11 mouse cellular contexts compared by ENCODE assay signal in the genomic region with DNA sequence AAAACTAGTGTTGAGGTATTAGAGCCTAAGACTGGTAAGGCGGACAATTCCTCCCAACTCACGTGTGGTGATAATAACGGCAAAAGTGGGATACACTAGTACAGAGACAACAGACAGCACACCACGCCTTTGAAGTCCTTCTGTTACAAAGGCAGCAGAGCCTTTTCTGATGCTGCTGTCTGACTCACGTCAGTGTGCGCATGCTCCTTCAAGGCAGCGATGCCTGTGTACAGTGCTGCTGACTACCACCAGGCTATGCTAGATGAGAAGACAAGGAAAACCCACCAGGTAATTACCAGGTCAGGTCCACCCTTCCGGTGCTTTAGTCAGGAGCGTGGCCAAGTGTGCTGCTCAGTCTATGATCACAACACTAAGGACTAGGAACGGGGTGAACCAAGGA. TPM values are rescaled to one million over a fixed set of nuclear protein-coding genes. Genes with fewer than 3 reads are reported as not detected.
A peak's percentile ranks its signal among the peaks of the same experiment; 100 is the strongest.
DNase-seq lines count a peak whose midpoint lies in the region; ATAC-seq and TF ChIP-seq lines count a peak whose summit lies in the region.
"Had no signal": no experiment of that assay in that cellular context is flagged by ENCODE, and none has a peak within 500 bp of the region (broad histone marks: within the 10 kb centered on the region; RNA-seq: fewer than 3 reads in every experiment).

No protein-coding gene starts in this region.

- no peak for ATAC-seq in heart, embryonic 12.5 days (ENCODE audit: insufficient number of reproducible peaks, low FRiP score)
- ATAC-seq in embryonic facial prominence, embryonic 14.5 days (ENCODE audit: low read depth): no peak
- no peak for ATAC-seq in midbrain, embryonic 12.5 days (ENCODE audit: low FRiP score, low read depth)

- no peak overlapping the region for H3K27ac ChIP-seq in heart, embryonic 12.5 days (ENCODE audit: poor library complexity, severe bottlenecking)
- no peak overlapping the region for H3K27ac ChIP-seq in embryonic facial prominence, embryonic 14.5 days (replicated peaks; ENCODE audit: low read depth, low read length)
- no peak overlapping the region for H3K27ac ChIP-seq in midbrain, embryonic 12.5 days (replicated peaks)
- no peak overlapping the region for H3K27ac ChIP-seq in gastrocnemius, adult 2 months

- no peak overlapping the region for H3K9ac ChIP-seq in heart, embryonic 12.5 days
- H3K9ac ChIP-seq in embryonic facial prominence, embryonic 14.5 days (ENCODE audit: low read depth, low read length): no peak overlapping the region
- 0 out of 2 replicates have a peak overlapping the region, but pooled peaks have one; percentile 15 for H3K9ac ChIP-seq in midbrain, embryonic 12.5 days (replicated peaks)

- H3K4me1 ChIP-seq in heart, embryonic 12.5 days (replicated peaks): peaks cover 14% of the 10 kb centered on the region
- peaks cover 12% of the 10 kb centered on the region; the same call in 1 of the 2 replicates for H3K4me1 ChIP-seq in embryonic facial prominence, embryonic 14.5 days (ENCODE audit: control insufficient read depth, insufficient read depth, low read length)
- H3K4me1 ChIP-seq in midbrain, embryonic 12.5 days: peaks cover 24% of the 10 kb centered on the region

- intact Hi-C loops in heart, postnatal 14 days (cut with DNase I): loop anchor here (5.0 kb wide), 3 partner anchors 70 to 230 kb away; partner anchors contain the start of gene C87436
- intact Hi-C loops in gastrocnemius, adult 2 months (cut with DNase I): loop anchor here (5.0 kb wide), 1 partner anchor 70 kb away; no protein-coding TSS in a partner anchor

- no peak overlapping the region for H3K4me3 ChIP-seq in heart, embryonic 12.5 days
- no peak overlapping the region for H3K4me3 ChIP-seq in embryonic facial prominence, embryonic 14.5 days (ENCODE audit: low read depth, low read length)
- no peak overlapping the region for H3K4me3 ChIP-seq in midbrain, embryonic 12.5 days
- H3K4me3 ChIP-seq in gastrocnemius, adult 2 months: no peak overlapping the region; the same call in 1 of the 2 replicates

- H3K9me3 ChIP-seq in heart, embryonic 12.5 days (replicated peaks): no peaks in the 10 kb centered on the region; the same call in 1 of the 2 replicates
- no peaks in the 10 kb centered on the region for H3K9me3 ChIP-seq in embryonic facial prominence, embryonic 14.5 days (ENCODE audit: control insufficient read depth, low read length)
- H3K9me3 ChIP-seq in midbrain, embryonic 12.5 days: no peaks in the 10 kb centered on the region

- DNase-seq in heart, postnatal 14 days: no peak
- DNase-seq in A20 (ENCODE audit: low read depth, low spot score) (peak; percentile 19), adipocyte (ENCODE audit: low spot score) (no peak)
- no peak for DNase-seq in embryonic facial prominence, embryonic 14.5 days (ENCODE audit: low spot score)
- DNase-seq in thymus, postnatal 25 days: no peak
- no peak for DNase-seq in gastrocnemius, adult 2 months
- DNase-seq: gastrocnemius, postnatal 10 days; kidney, postnatal 36 days had no signal

- no peak for TF ChIP-seq CTCF in gastrocnemius, adult 2 months (IDR thresholded peaks at IDR 0.05)

- no peaks in the 10 kb centered on the region for H3K27me3 ChIP-seq in heart, embryonic 12.5 days (replicated peaks)
- H3K27me3 ChIP-seq in embryonic facial prominence, embryonic 14.5 days (replicated peaks; ENCODE audit: control insufficient read depth, insufficient read depth, low read length): no peaks in the 10 kb centered on the region
- no peaks in the 10 kb centered on the region for H3K27me3 ChIP-seq in midbrain, embryonic 12.5 days

- peak overlapping the region; percentile 28; the same call in 1 of the 2 replicates for H3K4me2 ChIP-seq in heart, embryonic 12.5 days
- peak overlapping the region; percentile 95 for H3K4me2 ChIP-seq in embryonic facial prominence, embryonic 14.5 days (ENCODE audit: low read depth, low read length)
- peak overlapping the region; percentile 95; the same call in 1 of the 2 replicates for H3K4me2 ChIP-seq in midbrain, embryonic 12.5 days (replicated peaks)

- peaks cover 39% of the 10 kb centered on the region for H3K36me3 ChIP-seq in heart, embryonic 12.5 days
- peaks cover 30% of the 10 kb centered on the region for H3K36me3 ChIP-seq in embryonic facial prominence, embryonic 14.5 days (ENCODE audit: control insufficient read depth, insufficient read depth, low read length)
- peaks cover 16% of the 10 kb centered on the region for H3K36me3 ChIP-seq in midbrain, embryonic 12.5 days

- WGBS in heart, embryonic 12.5 days: 91% methylated on average over 10 of the region's 10 CpGs
- 89% methylated on average over 10 of the region's 10 CpGs for WGBS in embryonic facial prominence, embryonic 14.5 days
- WGBS in midbrain, embryonic 12.5 days: 90% methylated on average over 10 of the region's 10 CpGs

RNA-seq across cellular contexts. Expression of gene Mxd1, which starts 1.9 kb away (rescaled TPM):
- polyA plus RNA-seq in heart, embryonic 12.5 days (2016; fragmentation: Nextera tagmentation; extraction: Ambion mirVana): 14.1 and 14.4 TPM in 2 replicates
- 1 to 10 TPM; 7.8 to 8.0 TPM for total RNA-seq in heart, postnatal 14 days (2021)
- polyA plus RNA-seq in embryonic facial prominence, embryonic 14.5 days (2014; fragmentation: Nextera tagmentation; extraction: Ambion mirVana): 10.3 and 11.8 TPM in 2 replicates
- 30.3 and 31.1 TPM in 2 replicates for polyA plus RNA-seq in midbrain, embryonic 12.5 days (2016; fragmentation: Nextera tagmentation; extraction: Ambion mirVana)
- total RNA-seq in gastrocnemius, adult 2 months (2021): 1 to 10 TPM; 2.6 to 3.9 TPM

RNA-seq across cellular contexts. Expression of gene Snrnp27, which starts 17.3 kb away (rescaled TPM):
- 91.4 and 95.4 TPM in 2 replicates for polyA plus RNA-seq in heart, embryonic 12.5 days (2016; fragmentation: Nextera tagmentation; extraction: Ambion mirVana)
- 10 to 100 TPM; 40.1 to 45.9 TPM for total RNA-seq in heart, postnatal 14 days (2021)
- 107 TPM in 2 replicates for polyA plus RNA-seq in embryonic facial prominence, embryonic 14.5 days (2014; fragmentation: Nextera tagmentation; extraction: Ambion mirVana)
- polyA plus RNA-seq in midbrain, embryonic 12.5 days (2016; fragmentation: Nextera tagmentation; extraction: Ambion mirVana): 127 and 130 TPM in 2 replicates
- total RNA-seq in gastrocnemius, adult 2 months (2021): 10 to 100 TPM; 71.7 to 87.0 TPM

RNA-seq across cellular contexts. Expression of gene Asprv1, which starts 39.1 kb away (rescaled TPM):
- polyA plus RNA-seq in heart, embryonic 12.5 days (2016; fragmentation: Nextera tagmentation; extraction: Ambion mirVana): 0.10 and 0.12 TPM in 2 replicates
- total RNA-seq in heart, postnatal 14 days (2021): under 1 TPM in 1 of 2 experiments, not detected in 1; 0.27 TPM
- 37.1 and 74.1 TPM in 2 replicates for polyA plus RNA-seq in embryonic facial prominence, embryonic 14.5 days (2014; fragmentation: Nextera tagmentation; extraction: Ambion mirVana)
- 0.29 and 0.43 TPM in 2 replicates for polyA plus RNA-seq in midbrain, embryonic 12.5 days (2016; fragmentation: Nextera tagmentation; extraction: Ambion mirVana)
- total RNA-seq in gastrocnemius, adult 2 months (2021): not detected
- total RNA-seq: CH12.LX had no signal

Comparison
In these comparisons a context has a peak if more than half of its experiments do, and no peak if none do; other contexts are left out.
1. H3K4me2 ChIP-seq: peak in every context shown above with its lines; median percentile 95 in embryonic facial prominence, embryonic 14.5 days; 95 in midbrain, embryonic 12.5 days; 28 in heart, embryonic 12.5 days.
2. RNA of gene Asprv1, which starts 39.1 kb away (polyA plus RNA-seq): 37.1 to 74.1 TPM in embryonic facial prominence, embryonic 14.5 days; 0.29 to 0.43 TPM in midbrain, embryonic 12.5 days and 0.10 to 0.12 TPM in heart, embryonic 12.5 days; every median in the first group is over 10 times any median in the second.